Mouse (Mus musculus) ovary, adult 18-20 months (tissue): ENCODE measurements around the gene Gm15155.
"Not testable (repeated sequence)": the region's sequence is repeated elsewhere in the genome, so short reads cannot be mapped to it uniquely, and the experiment has no call there.

ENCODE experiments used
- DNase-seq: peaks from one replicate; pipeline ENCODE4 v3.0.0; 2022; ENCODE audit warnings: low spot score, mixed read lengths

Gene Gm15155

GRCm38 (mm10) chrX:156155776-156156175 lies 531.2 kb downstream of the Gm15155 start:
- no peak for DNase-seq

GRCm38 (mm10) chrX:156171587-156171986 lies 547.0 kb downstream of the Gm15155 start:
- no peak for DNase-seq

GRCm38 (mm10) chrX:156303806-156304205 lies 679.3 kb downstream of the Gm15155 start:
- not testable (repeated sequence) for DNase-seq
